Mouse (Mus musculus): ENCODE results near the gene Slc38a9. TPM values are rescaled to one million over a fixed set of nuclear protein-coding genes. Genes with fewer than 3 reads are reported as not detected.

The Slc38a9 gene
- polyA plus RNA-seq, 1 experiment from 2014 or later = 11.3 TPM

- Histone ChIP-seq H3K4me2 (ENCODE audit: low read length) (no peak overlapping the region), H3K4me3 (replicated peaks; ENCODE audit: low read depth, low read length) (no peak overlapping the region), H3K27me3 (ENCODE audit: insufficient read depth, low read length) (no peaks in the 10 kb centered on the region), H3K36me3 (ENCODE audit: insufficient read depth, low read length) (no peaks in the 10 kb centered on the region), H3K4me1 (replicated peaks; ENCODE audit: insufficient read depth, low read length) (peaks cover 4% of the 10 kb centered on the region; the same call in 1 of the 2 replicates), H3K9me3 (replicated peaks; ENCODE audit: low read length) (no peaks in the 10 kb centered on the region), H3K9ac (ENCODE audit: low read depth, low read length) (no peak overlapping the region), H3K27ac (no peak overlapping the region)
- ATAC-seq (replicated peaks; ENCODE audit: low FRiP score, low read depth) (no peak), DNase-seq (ENCODE audit: low spot score) (peak; percentile 49)
- 67% methylated on average over 3 of the region's 3 CpGs for WGBS
- no peak for TF ChIP-seq CTCF (IDR thresholded peaks at IDR 0.05; ENCODE audit: low read depth)
Measured at GRCm38 (mm10) chr13:112726002-112726401, 65.5 kb downstream of the Slc38a9 start.

DNA sequence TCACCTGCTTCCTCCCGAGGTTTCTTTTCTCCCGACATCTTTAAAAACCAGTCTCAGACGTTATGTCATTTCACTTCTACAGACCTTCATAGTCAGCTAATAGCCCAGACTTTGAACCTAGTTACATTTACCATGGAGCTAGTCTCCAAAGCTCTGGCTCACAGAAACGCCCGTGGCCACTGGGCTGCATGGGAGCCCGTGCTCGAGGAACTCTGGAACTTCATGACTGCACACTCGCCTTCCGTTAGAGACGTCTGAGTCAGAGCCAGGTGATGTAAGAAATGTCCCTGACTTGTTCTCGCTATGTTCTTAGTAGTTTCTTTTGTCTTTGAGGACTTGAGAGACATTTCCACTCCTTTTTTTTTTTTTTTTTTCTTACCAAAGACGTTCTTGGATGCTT, 72.8 kb downstream of the Slc38a9 start:
- no peak for DNase-seq (ENCODE audit: low spot score)
- no peak for TF ChIP-seq CTCF (IDR thresholded peaks at IDR 0.05; ENCODE audit: low read depth)
- WGBS = 88% methylated on average over 12 of the region's 12 CpGs
- Histone ChIP-seq H3K4me3 (replicated peaks; ENCODE audit: low read depth, low read length) (no peak overlapping the region), H3K27me3 (ENCODE audit: insufficient read depth, low read length) (no peaks in the 10 kb centered on the region), H3K4me2 (ENCODE audit: low read length) (no peak overlapping the region), H3K4me1 (replicated peaks; ENCODE audit: insufficient read depth, low read length) (no peaks in the 10 kb centered on the region), H3K9me3 (replicated peaks; ENCODE audit: low read length) (no peaks in the 10 kb centered on the region), H3K27ac (no peak overlapping the region), H3K36me3 (ENCODE audit: insufficient read depth, low read length) (no peaks in the 10 kb centered on the region), H3K9ac (ENCODE audit: low read depth, low read length) (no peak overlapping the region)
- no peak for ATAC-seq (replicated peaks; ENCODE audit: low FRiP score, low read depth)

DNA sequence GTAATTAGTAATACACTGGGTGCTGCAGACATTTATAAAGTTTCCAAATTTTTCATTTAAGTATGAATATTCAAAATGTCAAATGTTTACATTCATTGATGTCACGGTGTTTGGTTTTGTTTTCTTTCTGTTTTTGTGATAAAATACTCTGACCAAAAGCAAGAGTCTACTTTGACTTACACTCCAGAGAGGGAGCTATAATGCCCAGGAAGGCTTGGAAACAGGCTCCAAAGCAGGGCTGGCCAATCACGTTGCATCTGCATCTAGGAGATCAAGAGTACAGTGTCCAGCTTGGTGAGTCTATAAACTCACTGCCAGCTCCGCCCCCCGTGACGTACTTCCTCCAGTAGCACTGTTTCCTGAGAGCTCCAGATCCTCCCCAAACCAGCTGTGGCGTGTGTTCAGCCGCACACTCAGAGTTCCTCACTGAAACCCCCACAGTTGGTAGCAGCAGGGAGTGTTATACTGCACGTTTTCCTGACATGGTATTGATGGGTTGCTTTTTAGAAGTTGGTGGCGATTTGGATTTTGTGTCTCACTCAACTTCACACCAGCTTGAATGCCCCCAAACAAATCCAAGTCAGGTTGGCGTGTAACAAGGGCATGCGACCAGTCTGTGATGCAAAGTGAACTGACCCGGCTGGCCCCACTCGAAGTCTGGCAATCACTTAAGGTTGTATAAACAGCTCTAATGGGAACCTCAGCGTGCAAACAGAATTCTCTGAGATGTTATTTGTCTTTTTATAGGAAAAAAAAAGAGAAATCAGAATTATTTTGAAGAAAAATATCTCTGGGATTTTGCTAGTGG, 74.6 kb downstream of the Slc38a9 start:
- H3K4me3 ChIP-seq (replicated peaks; ENCODE audit: low read depth, low read length) = no peak overlapping the region
- H3K4me1 ChIP-seq (replicated peaks; ENCODE audit: insufficient read depth, low read length) = no peaks in the 10 kb centered on the region
- no peaks in the 10 kb centered on the region for H3K27me3 ChIP-seq (ENCODE audit: insufficient read depth, low read length)
- WGBS = 68% methylated on average over 14 of the region's 14 CpGs
- H3K27ac ChIP-seq = no peak overlapping the region
- ATAC-seq (replicated peaks; ENCODE audit: low FRiP score, low read depth) (no peak; the same call in 1 of the 2 replicates), DNase-seq (ENCODE audit: low spot score) (peak; percentile 70)
- H3K9ac ChIP-seq (ENCODE audit: low read depth, low read length) = no peak overlapping the region
- H3K9me3 ChIP-seq (replicated peaks; ENCODE audit: low read length) = no peaks in the 10 kb centered on the region
- H3K36me3 ChIP-seq (ENCODE audit: insufficient read depth, low read length) = no peaks in the 10 kb centered on the region
- H3K4me2 ChIP-seq (ENCODE audit: low read length) = no peak overlapping the region
- TF ChIP-seq CTCF (IDR thresholded peaks at IDR 0.05; ENCODE audit: low read depth) = no peak

GRCm38 (mm10) chr13:112736407-112736806, 75.9 kb downstream of the Slc38a9 start:
- no peak for TF ChIP-seq CTCF (IDR thresholded peaks at IDR 0.05; ENCODE audit: low read depth)
- H3K4me3 ChIP-seq (replicated peaks; ENCODE audit: low read depth, low read length) = no peak overlapping the region
- ATAC-seq (replicated peaks; ENCODE audit: low FRiP score, low read depth) (no peak; the same call in 1 of the 2 replicates), DNase-seq (ENCODE audit: low spot score) (no peak)
- H3K27me3 ChIP-seq (ENCODE audit: insufficient read depth, low read length) = no peaks in the 10 kb centered on the region
- no peaks in the 10 kb centered on the region for H3K36me3 ChIP-seq (ENCODE audit: insufficient read depth, low read length)
- H3K4me1 ChIP-seq (replicated peaks; ENCODE audit: insufficient read depth, low read length) = no peaks in the 10 kb centered on the region
- H3K9me3 ChIP-seq (replicated peaks; ENCODE audit: low read length) = no peaks in the 10 kb centered on the region
- no peak overlapping the region for H3K4me2 ChIP-seq (ENCODE audit: low read length)
- no peak overlapping the region for H3K27ac ChIP-seq
- 86% methylated on average over 10 of the region's 10 CpGs for WGBS
- H3K9ac ChIP-seq (ENCODE audit: low read depth, low read length) = no peak overlapping the region

GRCm38 (mm10) chr13:112737110-112737509, 76.6 kb downstream of the Slc38a9 start:
- DNase-seq (ENCODE audit: low spot score) (no peak), ATAC-seq (replicated peaks; ENCODE audit: low FRiP score, low read depth) (no peak)
- H3K36me3 ChIP-seq (ENCODE audit: insufficient read depth, low read length) = no peaks in the 10 kb centered on the region
- TF ChIP-seq CTCF (IDR thresholded peaks at IDR 0.05; ENCODE audit: low read depth) = no peak
- no peak overlapping the region for H3K4me3 ChIP-seq (replicated peaks; ENCODE audit: low read depth, low read length)
- H3K9me3 ChIP-seq (replicated peaks; ENCODE audit: low read length) = no peaks in the 10 kb centered on the region
- no peak overlapping the region for H3K27ac ChIP-seq
- WGBS = 79% methylated on average over 9 of the region's 9 CpGs
- H3K27me3 ChIP-seq (ENCODE audit: insufficient read depth, low read length) = no peaks in the 10 kb centered on the region
- H3K9ac ChIP-seq (ENCODE audit: low read depth, low read length) = no peak overlapping the region
- H3K4me2 ChIP-seq (ENCODE audit: low read length) = no peak overlapping the region
- no peaks in the 10 kb centered on the region for H3K4me1 ChIP-seq (replicated peaks; ENCODE audit: insufficient read depth, low read length)

GRCm38 (mm10) chr13:112738005-112738404, 77.5 kb downstream of the Slc38a9 start:
- no peak overlapping the region for H3K27ac ChIP-seq
- no peaks in the 10 kb centered on the region for H3K36me3 ChIP-seq (ENCODE audit: insufficient read depth, low read length)
- H3K27me3 ChIP-seq (ENCODE audit: insufficient read depth, low read length) = no peaks in the 10 kb centered on the region
- no peak overlapping the region for H3K9ac ChIP-seq (ENCODE audit: low read depth, low read length)
- WGBS = 69% methylated on average over 16 of the region's 16 CpGs
- no peak overlapping the region for H3K4me2 ChIP-seq (ENCODE audit: low read length)
- no peak for DNase-seq (ENCODE audit: low spot score)
- no peak for ATAC-seq (replicated peaks; ENCODE audit: low FRiP score, low read depth)
- H3K4me3 ChIP-seq (replicated peaks; ENCODE audit: low read depth, low read length) = no peak overlapping the region
- no peaks in the 10 kb centered on the region for H3K9me3 ChIP-seq (replicated peaks; ENCODE audit: low read length)
- no peaks in the 10 kb centered on the region for H3K4me1 ChIP-seq (replicated peaks; ENCODE audit: insufficient read depth, low read length)
- no peak for TF ChIP-seq CTCF (IDR thresholded peaks at IDR 0.05; ENCODE audit: low read depth)

Measured in kidney, postnatal 0 days (tissue).